Mouse (Mus musculus) MEL (cell line): ENCODE results near the gene Arsb.

Experiments
- CTCF ChIP-seq, 3 experiments: IDR thresholded peaks in 2 of 3; conservative IDR thresholded peaks in 1 of 3; 2 replicates each; pipeline ENCODE4 v1.5.1; 2011 to 2012; ENCODE audit warnings: low read length in 3 of 3, low read depth in 2 of 3, mild to moderate bottlenecking in 2 of 3, improper control_type of control experiment in 1 of 3, inconsistent platforms in 1 of 3, mixed read lengths in 1 of 3, moderate library complexity in 1 of 3; ENCODE audit not compliant: control insufficient read depth in 1 of 3, insufficient read depth in 1 of 3, poor library complexity in 1 of 3, severe bottlenecking in 1 of 3
- GATA1 ChIP-seq: IDR thresholded peaks from 2 replicates; pipeline ENCODE4 v1.6.1; 2011; ENCODE audit warnings: low read depth, low read length, improper control_type of control experiment
- JUND ChIP-seq: IDR thresholded peaks from 2 replicates; pipeline ENCODE4 v1.6.1; 2011; ENCODE audit warnings: low read depth, mild to moderate bottlenecking, improper control_type of control experiment, low read length
- MAX ChIP-seq: IDR thresholded peaks from 2 replicates; pipeline ENCODE4 v1.6.1; 2011; ENCODE audit warnings: low read length, improper control_type of control experiment
- MAZ ChIP-seq: IDR thresholded peaks from 2 replicates; pipeline ENCODE4 v1.6.1; 2012; ENCODE audit warnings: low read depth, mild to moderate bottlenecking, inconsistent platforms, low read length, improper control_type of control experiment
- MYC ChIP-seq: IDR thresholded peaks from 2 replicates; pipeline ENCODE4 v1.6.1; 2011; ENCODE audit warnings: low read depth, mild to moderate bottlenecking, low read length, improper control_type of control experiment, moderate library complexity
- ZNF384 ChIP-seq: IDR thresholded peaks from 2 replicates; pipeline ENCODE4 v1.6.1; 2012; ENCODE audit warnings: low read depth, mild to moderate bottlenecking, inconsistent platforms, low read length, improper control_type of control experiment

DNA sequence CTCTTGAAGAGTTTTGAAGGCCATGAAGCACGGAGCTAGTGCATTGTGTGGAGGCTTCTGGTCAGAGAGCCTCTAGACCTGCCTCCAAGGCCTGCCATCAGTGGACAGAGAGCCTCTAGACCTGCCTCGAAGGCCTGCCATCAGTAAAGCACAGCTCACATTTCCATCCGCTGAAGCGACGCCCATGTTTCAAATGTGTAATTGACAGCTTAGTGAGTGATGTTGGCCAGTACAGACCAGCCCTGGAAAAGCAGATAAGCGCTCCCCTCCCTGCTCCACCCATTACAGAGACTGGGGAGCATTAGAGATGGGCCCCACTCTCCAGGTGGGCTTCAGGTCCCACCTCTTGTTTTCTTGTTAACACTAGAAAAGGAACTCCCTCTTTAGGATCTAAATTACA lies 13.9 kb upstream of the Arsb start:
- TF ChIP-seq GATA1 (no peak), CTCF (IDR thresholded peaks at IDR 0.05 in 2 of 3, conservative IDR thresholded peaks at IDR 0.05 in 1 of 3; ENCODE audit: control insufficient read depth in 1 of 3, insufficient read depth in 1 of 3, low read depth in 2 of 3, low read length in 3 of 3, poor library complexity in 1 of 3, severe bottlenecking in 1 of 3) (no peak), ZNF384 (no peak), MAZ (no peak), MYC (no peak), JUND (no peak), MAX (no peak)
